Mouse (Mus musculus) neural tube, embryonic 15.5 days (tissue): Measurements from ENCODE around the gene Ugt1a7c. TPM values are rescaled to one million over a fixed set of nuclear protein-coding genes. Genes with fewer than 3 reads are reported as not detected.
"Not testable (repeated sequence)": the region's sequence is repeated elsewhere in the genome, so short reads cannot be mapped to it uniquely, and the experiment has no call there.

Experiments
- ATAC-seq: fragments of 200-750 bp; cut with Nextera tagmentation; 2 replicates; pipeline ENCODE4 v1.8.0; 2017; ENCODE audit warnings: mild to moderate bottlenecking, moderate TSS enrichment, moderate library complexity; ENCODE audit not compliant: low FRiP score
- H3K27ac ChIP-seq: fragments of 300-500 bp; sonication (generic); replicated peaks from 2 replicates; pipeline ENCODE4 v1.5.1; 2015; ENCODE audit warnings: mild to moderate bottlenecking, inconsistent platforms
- H3K27me3 ChIP-seq: fragments of 300-500 bp; sonication (generic); replicated peaks from 2 replicates; pipeline ENCODE4 v1.6.1; 2015; ENCODE audit warnings: inconsistent platforms
- H3K36me3 ChIP-seq: fragments of 300-500 bp; sonication (generic); 2 replicates; pipeline ENCODE4 v1.6.1; 2015; ENCODE audit warnings: inconsistent platforms
- H3K4me1 ChIP-seq: fragments of 300-500 bp; sonication (generic); 2 replicates; pipeline ENCODE4 v1.6.1; 2015; ENCODE audit warnings: inconsistent platforms
- H3K4me2 ChIP-seq: fragments of 300-500 bp; sonication (generic); 2 replicates; pipeline ENCODE4 v1.6.1; 2015; ENCODE audit warnings: inconsistent platforms, mild to moderate bottlenecking, moderate library complexity
- H3K4me3 ChIP-seq: fragments of 300-500 bp; sonication (generic); replicated peaks from 2 replicates; pipeline ENCODE4 v1.5.1; 2015; ENCODE audit warnings: mild to moderate bottlenecking, inconsistent platforms
- H3K9ac ChIP-seq: fragments of 300-500 bp; sonication (generic); replicated peaks from 2 replicates; pipeline ENCODE4 v1.6.1; 2015; ENCODE audit warnings: mild to moderate bottlenecking, inconsistent platforms
- H3K9me3 ChIP-seq: fragments of 300-500 bp; sonication (generic); replicated peaks from 2 replicates; pipeline ENCODE4 v1.6.1; 2016; ENCODE audit warnings: inconsistent platforms
- WGBS: fragments of 180-500 bp; shearing (Covaris S2); methylation state at CpG from one replicate; pipeline ENCODE4 v1.1.7; 2015; ENCODE audit warnings: mixed read lengths; 5-methylcytosine and 5-hydroxymethylcytosine counted together
- polyA plus RNA-seq: library from polyadenylated mRNA; unstranded; fragments of >200 nt; fragmentation: Nextera tagmentation; extraction: Ambion mirVana; gene quantifications from 2 replicates; pipeline ENCODE4 v1.2.1, GENCODE M21; 2015

The Ugt1a7c gene
- polyA plus RNA-seq, 1 experiment from 2014 or later = 1.5 TPM

DNA sequence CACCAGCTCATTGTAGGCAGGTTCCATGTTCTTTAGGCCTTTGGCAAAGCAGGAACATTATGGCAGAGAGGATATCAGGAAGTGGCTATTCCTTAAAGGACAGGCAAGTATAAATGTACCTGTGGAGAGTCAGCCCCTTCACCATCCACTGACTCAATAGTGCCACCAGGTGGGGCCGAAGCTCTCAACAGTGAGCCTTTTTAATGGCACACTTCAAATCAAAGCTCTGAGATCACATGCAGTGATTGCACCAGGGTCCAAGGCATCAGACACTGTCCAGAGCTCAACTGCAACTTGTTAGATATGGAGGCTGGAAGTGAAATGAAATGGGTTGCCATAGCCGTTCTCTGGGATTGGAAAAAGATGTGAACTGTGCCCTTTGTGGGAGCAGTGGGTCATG lies 50.4 kb downstream of the Ugt1a7c start:
- H3K9ac ChIP-seq, ATAC-seq, H3K4me3 ChIP-seq, H3K27me3 ChIP-seq, H3K4me2 ChIP-seq, H3K27ac ChIP-seq, H3K36me3 ChIP-seq, H3K9me3 ChIP-seq, H3K4me1 ChIP-seq: not testable (repeated sequence)
- WGBS = 78% methylated on average over 2 of the region's 2 CpGs

- H3K9ac ChIP-seq, H3K4me2 ChIP-seq, H3K27me3 ChIP-seq, H3K9me3 ChIP-seq, ATAC-seq, H3K27ac ChIP-seq, H3K36me3 ChIP-seq, H3K4me1 ChIP-seq, H3K4me3 ChIP-seq: not testable (repeated sequence)
- WGBS = 82% methylated on average over 2 of the region's 2 CpGs
Observed at GRCm38 (mm10) chr1:88150133-88150532, 55.3 kb downstream of the Ugt1a7c start.

GRCm38 (mm10) chr1:88158430-88158829 lies 63.6 kb downstream of the Ugt1a7c start:
- Histone ChIP-seq H3K27ac (no peak overlapping the region), H3K4me3 (no peak overlapping the region), H3K4me2 (no peak overlapping the region), H3K9me3 (no peaks in the 10 kb centered on the region), H3K36me3 (no peaks in the 10 kb centered on the region), H3K4me1 (no peaks in the 10 kb centered on the region), H3K9ac (no peak overlapping the region), H3K27me3 (no peaks in the 10 kb centered on the region)
- ATAC-seq = no peak
- 87% methylated on average over 2 of the region's 2 CpGs for WGBS

DNA sequence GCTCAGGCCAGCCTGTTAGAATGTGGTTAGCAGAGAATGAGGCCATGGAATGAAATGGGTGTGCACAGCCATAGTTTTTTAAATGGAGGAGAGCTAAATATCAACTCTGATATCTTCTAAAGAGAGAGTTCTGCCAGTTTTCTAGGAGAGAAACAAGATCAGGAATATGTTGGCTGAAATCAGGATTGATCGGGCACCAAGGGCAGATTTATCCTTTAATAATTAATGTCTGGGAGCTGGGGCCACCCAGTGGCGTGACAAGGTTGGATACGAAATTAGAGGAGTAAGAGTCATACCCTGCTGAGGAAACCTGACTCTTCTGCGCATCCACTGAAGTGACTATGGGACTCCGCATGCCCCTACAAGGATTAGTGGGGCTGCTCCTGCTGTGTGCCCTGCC lies 70.8 kb downstream of the Ugt1a7c start, which contains the start of gene Ugt1a5:
Gene Ugt1a5, plus strand, starts transcription at position 302 of the 400 bp plus-strand sequence.
- Histone ChIP-seq H3K36me3 (no peaks in the 10 kb centered on the region), H3K27me3 (no peaks in the 10 kb centered on the region), H3K4me1 (no peaks in the 10 kb centered on the region), H3K4me3 (no peak within 1 kb of the TSS), H3K4me2 (no peak within 1 kb of the TSS), H3K9me3 (no peaks in the 10 kb centered on the region), H3K9ac (no peak within 1 kb of the TSS), H3K27ac (no peak within 1 kb of the TSS)
- ATAC-seq = no peak
- WGBS = 88% methylated on average over 5 of the region's 5 CpGs

DNA sequence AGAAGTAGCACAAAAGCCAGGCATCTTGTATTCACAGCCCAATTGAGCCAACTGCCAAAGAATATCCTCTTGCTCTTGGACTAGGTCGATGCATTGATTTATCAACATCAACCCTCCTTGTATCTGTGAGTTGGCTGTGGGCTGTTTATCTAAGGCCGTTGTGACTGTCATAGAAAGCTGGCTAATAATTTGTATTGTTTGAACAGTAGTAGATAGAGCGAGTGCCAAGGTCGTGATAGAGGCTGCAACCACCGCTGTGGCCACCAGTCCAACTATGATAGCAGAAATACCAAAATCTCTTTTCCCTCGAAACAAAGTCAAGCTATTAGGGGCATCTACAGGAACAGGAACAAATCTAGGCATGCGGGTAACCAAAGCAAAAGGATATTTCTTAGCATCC lies 77.3 kb downstream of the Ugt1a7c start:
- H3K27ac ChIP-seq, H3K4me3 ChIP-seq, H3K4me1 ChIP-seq, ATAC-seq, H3K9me3 ChIP-seq, H3K4me2 ChIP-seq, H3K27me3 ChIP-seq, H3K36me3 ChIP-seq, H3K9ac ChIP-seq: not testable (repeated sequence)
- 94% methylated on average over 7 of the region's 7 CpGs for WGBS

GRCm38 (mm10) chr1:88179657-88180056 lies 84.8 kb downstream of the Ugt1a7c start:
- H3K27ac ChIP-seq = no peak overlapping the region
- H3K9ac ChIP-seq = no peak overlapping the region
- no peaks in the 10 kb centered on the region for H3K4me1 ChIP-seq
- H3K36me3 ChIP-seq = no peaks in the 10 kb centered on the region
- H3K4me3 ChIP-seq = no peak overlapping the region
- peaks cover 9% of the 10 kb centered on the region; the same call in 1 of the 2 replicates for H3K9me3 ChIP-seq
- 90% methylated on average over 1 of the region's 1 CpGs for WGBS
- no peak overlapping the region for H3K4me2 ChIP-seq
- no peaks in the 10 kb centered on the region for H3K27me3 ChIP-seq
- ATAC-seq = no peak

DNA sequence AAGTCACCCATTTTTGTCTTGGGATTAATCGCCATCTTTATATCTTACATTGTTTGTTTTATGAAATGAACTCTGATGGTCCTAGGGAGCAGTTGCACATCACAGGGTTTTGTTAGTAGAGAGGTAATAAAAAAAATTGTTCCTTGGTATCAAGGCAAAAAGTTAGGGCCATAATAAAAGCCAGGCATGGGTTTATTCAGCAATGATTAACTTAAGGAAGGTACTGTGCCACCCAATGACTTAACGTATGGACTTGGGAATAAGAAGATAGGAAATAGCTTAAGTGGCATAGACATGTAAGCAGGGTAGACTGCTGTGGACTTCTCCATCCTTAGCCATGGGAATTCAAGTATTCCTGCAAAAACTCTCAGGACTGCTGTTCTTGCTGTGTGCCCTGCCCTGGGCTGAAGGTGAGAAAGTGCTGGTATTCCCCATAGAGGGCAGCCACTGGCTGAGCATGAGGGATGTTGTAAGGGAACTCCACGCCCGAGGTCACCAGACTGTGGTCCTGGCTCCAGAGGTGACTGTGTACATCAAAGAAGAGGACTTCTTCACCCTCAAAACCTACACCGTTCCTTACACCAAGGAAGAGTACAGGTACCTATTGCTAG lies 91.6 kb downstream of the Ugt1a7c start:
- Histone ChIP-seq H3K36me3 (no peaks in the 10 kb centered on the region), H3K4me1 (no peaks in the 10 kb centered on the region), H3K9me3 (no peaks in the 10 kb centered on the region), H3K27me3 (no peaks in the 10 kb centered on the region), H3K4me2 (no peak overlapping the region), H3K27ac (no peak overlapping the region), H3K4me3 (no peak overlapping the region), H3K9ac (no peak overlapping the region)
- no peak for ATAC-seq
- 89% methylated on average over 5 of the region's 5 CpGs for WGBS

DNA sequence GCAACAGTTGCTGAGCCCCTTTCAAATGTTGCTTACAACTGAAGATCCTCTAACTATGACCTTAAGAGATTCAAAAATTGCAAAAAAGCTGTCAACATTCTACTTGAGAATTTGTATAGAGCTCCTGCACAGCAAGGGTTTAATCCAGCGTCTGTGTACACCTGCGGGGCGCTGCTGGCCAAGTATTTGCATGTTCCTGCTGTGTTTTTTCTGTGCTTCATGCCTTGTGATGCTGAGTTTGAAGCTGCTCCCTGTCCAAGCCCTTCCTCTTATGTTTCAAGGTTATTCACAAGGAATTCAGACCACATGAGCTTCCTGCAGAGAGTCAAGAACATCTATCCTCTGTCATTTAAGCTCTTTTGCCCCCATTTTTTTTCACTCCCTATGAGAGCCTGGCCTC lies 97.3 kb downstream of the Ugt1a7c start:
- 78% methylated on average over 3 of the region's 3 CpGs for WGBS
- no peak overlapping the region for H3K27ac ChIP-seq
- no peaks in the 10 kb centered on the region for H3K9me3 ChIP-seq
- no peaks in the 10 kb centered on the region for H3K4me1 ChIP-seq
- H3K9ac ChIP-seq = no peak overlapping the region
- ATAC-seq = no peak
- no peaks in the 10 kb centered on the region for H3K27me3 ChIP-seq
- H3K36me3 ChIP-seq = no peaks in the 10 kb centered on the region
- H3K4me3 ChIP-seq = no peak overlapping the region
- no peak overlapping the region for H3K4me2 ChIP-seq

DNA sequence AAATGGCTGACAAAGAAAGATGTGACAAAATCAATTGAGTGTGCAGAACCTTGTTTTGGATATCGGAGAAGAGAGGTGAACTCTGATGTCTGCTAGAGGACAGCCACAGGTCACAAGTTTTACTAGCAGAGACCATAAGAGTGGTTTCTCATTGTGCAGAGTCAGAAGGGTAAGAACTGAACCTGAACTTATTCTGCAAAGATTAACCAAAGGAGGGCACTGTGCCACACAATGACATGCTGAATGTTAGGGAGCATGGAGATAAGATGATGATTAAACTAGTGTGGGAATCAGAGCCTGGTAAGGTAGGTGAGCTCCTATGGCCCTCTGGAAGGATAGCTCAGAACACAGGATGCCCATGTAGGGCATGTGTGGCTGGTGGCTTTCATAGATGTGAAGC lies 100.8 kb downstream of the Ugt1a7c start:
- H3K27ac ChIP-seq = no peak overlapping the region
- H3K4me3 ChIP-seq = no peak overlapping the region
- no peaks in the 10 kb centered on the region for H3K4me1 ChIP-seq
- no peak for ATAC-seq
- H3K9me3 ChIP-seq = no peaks in the 10 kb centered on the region
- no peak overlapping the region for H3K4me2 ChIP-seq
- no peaks in the 10 kb centered on the region for H3K36me3 ChIP-seq
- H3K9ac ChIP-seq = no peak overlapping the region
- WGBS = 88% methylated on average over 1 of the region's 1 CpGs
- no peaks in the 10 kb centered on the region for H3K27me3 ChIP-seq

DNA sequence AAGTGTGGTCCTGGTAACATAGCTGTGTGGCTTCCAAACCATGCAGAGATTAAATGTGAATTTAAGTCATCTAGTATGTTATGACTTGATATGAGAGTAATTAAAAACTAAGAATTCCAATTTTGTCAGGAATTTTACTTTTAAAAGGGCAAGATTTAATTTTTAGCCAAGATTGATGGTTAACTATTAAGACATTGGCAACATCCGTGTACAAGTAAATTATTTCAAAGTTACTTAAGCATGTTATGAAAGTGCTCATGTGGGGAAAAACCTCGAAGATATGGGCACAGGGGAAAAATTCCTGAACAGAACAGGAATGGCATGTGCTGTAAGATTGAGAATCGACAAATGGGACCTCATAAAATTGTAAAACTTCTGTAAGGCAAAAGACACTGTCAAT lies 102.6 kb downstream of the Ugt1a7c start:
- H3K4me2 ChIP-seq = no peak overlapping the region
- H3K4me1 ChIP-seq = no peaks in the 10 kb centered on the region
- no peak overlapping the region for H3K4me3 ChIP-seq
- H3K9me3 ChIP-seq = no peaks in the 10 kb centered on the region
- H3K27me3 ChIP-seq = no peaks in the 10 kb centered on the region
- H3K9ac ChIP-seq = no peak overlapping the region
- H3K27ac ChIP-seq = no peak overlapping the region
- no peak for ATAC-seq
- WGBS = 76% methylated on average over 3 of the region's 3 CpGs
- no peaks in the 10 kb centered on the region for H3K36me3 ChIP-seq

DNA sequence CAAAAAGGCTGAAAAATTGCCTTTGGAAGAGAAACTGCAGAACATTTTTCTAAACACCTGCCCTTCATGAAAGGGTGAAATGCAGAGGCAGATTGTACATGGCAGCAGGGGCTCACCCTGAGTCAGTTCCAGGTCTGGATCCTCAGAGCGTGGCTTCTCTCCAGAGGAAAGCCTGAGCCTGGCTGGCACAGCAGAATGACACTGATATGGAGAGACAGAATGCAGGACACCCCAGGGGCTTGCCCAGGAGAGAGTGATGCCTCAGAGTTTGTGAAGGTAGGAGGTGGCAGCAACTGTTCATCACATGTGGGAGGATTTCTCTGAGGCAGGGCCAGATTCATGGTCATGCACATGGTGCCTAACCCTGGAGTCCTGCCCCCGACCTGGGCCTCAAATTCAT lies 105.1 kb downstream of the Ugt1a7c start:
- H3K9ac ChIP-seq = no peak overlapping the region
- no peaks in the 10 kb centered on the region for H3K36me3 ChIP-seq
- no peak overlapping the region for H3K27ac ChIP-seq
- no peaks in the 10 kb centered on the region for H3K27me3 ChIP-seq
- no peak overlapping the region for H3K4me3 ChIP-seq
- H3K4me1 ChIP-seq = peaks cover under 1% of the 10 kb centered on the region
- 0 out of 2 replicates have a peak, but pooled peaks cover 2% of the 10 kb centered on the region for H3K9me3 ChIP-seq
- WGBS = 76% methylated on average over 2 of the region's 2 CpGs
- no peak overlapping the region for H3K4me2 ChIP-seq
- no peak for ATAC-seq

DNA sequence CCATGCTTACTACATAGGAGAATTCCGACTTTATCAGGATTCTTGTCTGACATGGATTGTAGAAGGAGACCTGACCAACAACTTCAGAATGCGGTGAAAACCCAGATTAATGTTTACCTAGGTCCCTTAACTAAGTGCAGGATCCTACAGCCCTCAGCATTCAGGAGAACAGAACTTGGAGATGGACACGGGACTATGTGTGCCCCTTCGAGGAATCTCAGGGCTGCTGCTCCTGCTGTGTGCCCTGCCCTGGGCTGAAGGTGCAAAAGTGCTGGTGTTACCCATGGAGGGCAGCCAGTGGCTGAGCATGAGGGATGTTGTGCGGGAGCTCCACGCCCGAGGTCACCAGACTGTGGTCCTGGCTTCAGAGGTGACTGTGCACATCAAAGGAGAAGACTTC lies 105.6 kb downstream of the Ugt1a7c start, which contains the start of gene Ugt1a2:
Gene Ugt1a2, plus strand, starts transcription at position 146 of the 400 bp plus-strand sequence.
- 82% methylated on average over 7 of the region's 7 CpGs for WGBS
- Histone ChIP-seq H3K36me3 (no peaks in the 10 kb centered on the region), H3K9ac (no peak within 1 kb of the TSS), H3K27ac (no peak within 1 kb of the TSS), H3K27me3 (no peaks in the 10 kb centered on the region), H3K4me2 (no peak within 1 kb of the TSS), H3K4me1 (peaks cover 5% of the 10 kb centered on the region), H3K9me3 (0 out of 2 replicates have a peak, but pooled peaks cover 2% of the 10 kb centered on the region), H3K4me3 (no peak within 1 kb of the TSS)
- no peak for ATAC-seq
